Mouse (Mus musculus) granulocyte monocyte progenitor cell, adult 5-6 weeks (primary cell): ENCODE results near the gene Gm20929. TPM values are rescaled to one million over a fixed set of nuclear protein-coding genes. Genes with fewer than 3 reads are reported as not detected.
"Not testable (repeated sequence)": the region's sequence is repeated elsewhere in the genome, so short reads cannot be mapped to it uniquely, and the experiment has no call there.

Source experiments
- ATAC-seq: replicated peaks from 2 replicates; pipeline ENCODE4 v1.8.0; 2016; ENCODE audit warnings: mild to moderate bottlenecking, moderate TSS enrichment, inconsistent platforms; ENCODE audit not compliant: poor library complexity, severe bottlenecking
- total RNA-seq, 2 experiments: library from RNA; stranded (forward) in 1 of 2; stranded (reverse) in 1 of 2; fragments of 200-712, 200-1000 nt in 1 of 2; fragments of >200 nt in 1 of 2; fragmentation: Nextera tagmentation in 1 of 2; gene quantifications; 2 replicates each; pipeline ENCODE4 v1.2.3; 2014 to 2017

Gm20929 gene
- not detected in 2 replicates for total RNA-seq (2014; fragmentation: Nextera tagmentation)
- total RNA-seq (2017) = not detected in 2 replicates

DNA sequence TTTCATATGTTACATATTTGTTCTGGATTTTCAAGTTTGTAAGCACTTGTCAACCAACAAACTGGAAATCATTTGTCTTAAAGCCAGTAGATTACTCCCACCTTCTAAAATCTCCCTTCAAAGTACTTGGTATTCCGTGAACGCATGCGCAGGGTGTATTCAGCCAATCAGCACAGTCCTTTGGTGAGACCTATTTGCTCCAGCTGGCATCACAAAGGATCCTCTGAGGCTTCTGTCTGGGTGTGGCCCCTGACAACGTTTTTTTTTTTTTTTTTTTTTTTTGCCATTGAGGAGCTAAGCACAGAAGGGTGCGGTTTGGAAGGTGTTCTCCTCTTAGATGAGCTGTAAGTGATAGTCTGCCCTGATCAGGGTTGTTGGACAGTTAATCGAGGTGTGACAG, at the start of gene Gm20929:
Gene Gm20929 (plus strand): TSS at position 301 of the 400 bp plus-strand sequence.
- not testable (repeated sequence) for ATAC-seq
